ENCODE assay signal across 9 mouse cellular contexts in the genomic region with DNA sequence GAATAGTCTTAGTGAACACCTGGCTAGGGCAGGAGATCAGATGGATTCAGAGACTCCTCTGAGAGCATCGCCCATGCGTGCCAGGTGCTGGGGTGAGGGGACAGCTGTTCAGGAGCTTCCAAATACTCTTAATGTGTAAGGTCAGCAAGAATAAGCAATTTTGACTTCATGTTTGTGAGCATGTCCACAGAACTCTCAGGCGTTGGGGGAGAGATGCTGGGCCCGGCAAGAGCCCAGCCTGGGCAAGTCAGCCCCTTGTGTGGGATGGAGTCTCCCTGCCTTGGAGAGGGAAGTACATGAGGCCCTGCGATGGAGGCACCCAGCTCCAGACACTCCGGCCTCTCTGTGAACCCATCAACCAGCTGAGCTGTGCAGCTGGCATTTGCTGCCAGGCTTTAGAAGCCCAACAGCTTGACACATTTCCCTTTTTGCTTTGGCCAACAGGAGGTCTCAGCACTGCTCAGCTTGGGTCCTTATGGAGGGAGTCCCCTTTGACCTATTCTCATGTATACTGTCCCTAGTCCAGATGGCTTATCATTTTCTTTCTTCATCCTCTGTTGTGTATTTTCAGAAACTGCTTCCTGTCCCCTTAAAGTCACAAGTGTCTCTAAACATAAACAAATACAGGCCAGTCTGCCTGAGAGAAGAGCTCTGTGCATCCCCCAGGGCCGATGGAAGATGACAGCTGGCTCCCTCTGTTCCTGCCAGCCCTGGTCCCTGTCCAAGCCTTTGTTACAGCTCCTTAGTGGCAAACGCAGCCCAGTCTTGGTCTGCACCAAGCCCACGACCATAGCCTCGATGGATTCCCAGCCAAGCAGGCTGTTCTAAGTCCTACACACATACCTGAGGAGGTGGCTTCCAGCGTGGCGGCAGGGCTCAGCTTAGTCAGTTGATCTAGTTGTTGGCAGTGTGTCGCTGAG.
DNase-seq lines count a peak whose midpoint lies in the region; ATAC-seq lines count a peak whose summit lies in the region.
"Had no signal": no experiment of that assay in that cellular context is flagged by ENCODE, and none has a peak within 500 bp of the region (broad histone marks: within the 10 kb centered on the region; RNA-seq: fewer than 3 reads in every experiment).

No protein-coding gene starts in this region.

- H3K9ac ChIP-seq in neural tube, embryonic 11.5 days (ENCODE audit: low read length), result no peak overlapping the region
- H3K9ac ChIP-seq in hindbrain, embryonic 16.5 days (ENCODE audit: low read depth, low read length), result peak overlapping the region; percentile 31
- H3K9ac ChIP-seq: embryonic facial prominence, embryonic 12.5 days had no signal

- H3K4me1 ChIP-seq in neural tube, embryonic 11.5 days (ENCODE audit: control insufficient read depth, insufficient read depth, low read length), result peaks cover 17% of the 10 kb centered on the region
- H3K4me1 ChIP-seq in hindbrain, embryonic 16.5 days (ENCODE audit: control insufficient read depth, insufficient read depth, low read depth, low read length), result peaks cover 21% of the 10 kb centered on the region
- H3K4me1 ChIP-seq in midbrain, embryonic 10.5 days, result peaks cover 36% of the 10 kb centered on the region
- H3K4me1 ChIP-seq: embryonic facial prominence, embryonic 12.5 days had no signal

- H3K4me3 ChIP-seq in neural tube, embryonic 11.5 days (ENCODE audit: low read depth, low read length), result no peak overlapping the region
- H3K4me3 ChIP-seq in hindbrain, embryonic 16.5 days (ENCODE audit: low read length), result no peak overlapping the region
- H3K4me3 ChIP-seq in midbrain, embryonic 10.5 days, result no peak overlapping the region
- H3K4me3 ChIP-seq: embryonic facial prominence, embryonic 12.5 days had no signal

- no peaks in the 10 kb centered on the region; the same call in none of the 2 replicates for H3K36me3 ChIP-seq in neural tube, embryonic 11.5 days (ENCODE audit: control insufficient read depth, insufficient read depth, low read length)
- H3K36me3 ChIP-seq in hindbrain, embryonic 16.5 days (ENCODE audit: control insufficient read depth, insufficient read depth, low read length), result no peaks in the 10 kb centered on the region
- H3K36me3 ChIP-seq in midbrain, embryonic 10.5 days, result peaks cover 87% of the 10 kb centered on the region

- WGBS in neural tube, embryonic 11.5 days, result 55% methylated on average over 13 of the region's 13 CpGs
- WGBS in hindbrain, embryonic 16.5 days, result 36% methylated on average over 13 of the region's 13 CpGs
- 71% methylated on average over 13 of the region's 13 CpGs for WGBS in midbrain, embryonic 10.5 days

- peak overlapping the region; percentile 73 for H3K27ac ChIP-seq in neural tube, embryonic 11.5 days (ENCODE audit: low read depth, low read length)
- H3K27ac ChIP-seq in hindbrain, embryonic 16.5 days (ENCODE audit: low read depth, low read length), result peak overlapping the region; percentile 67
- peak overlapping the region; percentile 65 for H3K27ac ChIP-seq in midbrain, embryonic 10.5 days (replicated peaks)
- H3K27ac ChIP-seq: embryonic facial prominence, embryonic 12.5 days had no signal

- no peaks in the 10 kb centered on the region for H3K9me3 ChIP-seq in neural tube, embryonic 11.5 days (ENCODE audit: control insufficient read depth, low read length)
- no peaks in the 10 kb centered on the region for H3K9me3 ChIP-seq in hindbrain, embryonic 16.5 days (ENCODE audit: control insufficient read depth, low read length)
- no peaks in the 10 kb centered on the region for H3K9me3 ChIP-seq in midbrain, embryonic 10.5 days (replicated peaks)
- H3K9me3 ChIP-seq: embryonic facial prominence, embryonic 12.5 days had no signal

- no peaks in the 10 kb centered on the region for H3K27me3 ChIP-seq in neural tube, embryonic 11.5 days (ENCODE audit: control insufficient read depth, insufficient read depth, low read length)
- no peaks in the 10 kb centered on the region for H3K27me3 ChIP-seq in hindbrain, embryonic 16.5 days (replicated peaks; ENCODE audit: control insufficient read depth, insufficient read depth, low read length)
- H3K27me3 ChIP-seq in midbrain, embryonic 10.5 days (ENCODE audit: low read depth, poor library complexity, severe bottlenecking), result no peaks in the 10 kb centered on the region
- H3K27me3 ChIP-seq: embryonic facial prominence, embryonic 12.5 days had no signal

- DNase-seq in neural tube, embryonic 11.5 days (ENCODE audit: low spot score), result peak; percentile 35
- no peak for DNase-seq in neural tube, embryonic 10.5 days (ENCODE audit: extremely low spot score, low spot score)
- no peak for DNase-seq in midbrain, embryonic 10.5 days (ENCODE audit: low spot score)
- peak; percentile 38 for DNase-seq in telencephalon, adult 2 months (ENCODE audit: low read depth, low spot score)
- no peak for DNase-seq in spleen, adult 12 weeks (ENCODE audit: low spot score)
- DNase-seq in adrenal gland, postnatal 36 days, result no peak
- no peak for DNase-seq in yolk sac, embryonic 10.5 days (ENCODE audit: low spot score)

- ATAC-seq in neural tube, embryonic 11.5 days (ENCODE audit: insufficient read depth, low FRiP score, low TSS enrichment), result peak; percentile 40; the same call in 1 of the 2 replicates
- ATAC-seq in hindbrain, embryonic 16.5 days, result peak; percentile 80

- no peak overlapping the region for H3K4me2 ChIP-seq in neural tube, embryonic 11.5 days (ENCODE audit: low read depth)
- H3K4me2 ChIP-seq in hindbrain, embryonic 16.5 days (ENCODE audit: low read length), result no peak overlapping the region
- H3K4me2 ChIP-seq: embryonic facial prominence, embryonic 12.5 days had no signal

Comparison
In these comparisons a context has a peak if more than half of its experiments do, and no peak if none do; other contexts are left out.
1. DNase-seq: peak in neural tube, embryonic 11.5 days (single experiment) and telencephalon, adult 2 months (single experiment); none in neural tube, embryonic 10.5 days (single experiment), midbrain, embryonic 10.5 days (single experiment), spleen, adult 12 weeks (single experiment), adrenal gland, postnatal 36 days (0 of 2) and yolk sac, embryonic 10.5 days (single experiment).
2. Peak in every context shown above with its lines, with median percentiles within 50 percentile points of each other: H3K27ac ChIP-seq.